Mouse (Mus musculus) B cell, adult 2 months (primary cell): Measurements from ENCODE around the gene Evx2.
A peak's percentile ranks its signal among the peaks of the same experiment; 100 is the strongest.

Experiments used
- DNase-seq, 2 experiments: peaks; one replicate each; pipeline ENCODE4 v3.0.0; 2022

Gene Evx2

DNA sequence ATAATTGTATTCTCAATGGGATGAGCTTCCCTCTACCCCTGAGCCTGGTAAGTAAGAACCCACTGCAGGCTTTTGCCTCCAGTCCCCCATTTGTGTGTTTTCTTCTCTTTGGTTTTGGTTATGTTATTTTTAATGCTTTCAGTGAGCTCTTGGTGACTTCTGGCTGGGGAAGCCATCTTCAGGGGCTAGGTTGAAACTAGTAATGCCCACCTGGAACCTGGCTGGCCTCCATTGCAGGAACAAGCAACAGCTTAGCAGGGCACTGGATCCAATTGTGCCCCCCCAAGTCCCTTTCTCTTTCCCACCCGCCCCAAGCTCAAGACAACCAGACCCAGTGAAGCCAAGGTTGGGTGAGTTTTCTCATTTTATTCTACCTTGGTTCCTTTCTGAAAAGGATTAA, 36.0 kb upstream of the Evx2 start:
- no peak for DNase-seq

DNA sequence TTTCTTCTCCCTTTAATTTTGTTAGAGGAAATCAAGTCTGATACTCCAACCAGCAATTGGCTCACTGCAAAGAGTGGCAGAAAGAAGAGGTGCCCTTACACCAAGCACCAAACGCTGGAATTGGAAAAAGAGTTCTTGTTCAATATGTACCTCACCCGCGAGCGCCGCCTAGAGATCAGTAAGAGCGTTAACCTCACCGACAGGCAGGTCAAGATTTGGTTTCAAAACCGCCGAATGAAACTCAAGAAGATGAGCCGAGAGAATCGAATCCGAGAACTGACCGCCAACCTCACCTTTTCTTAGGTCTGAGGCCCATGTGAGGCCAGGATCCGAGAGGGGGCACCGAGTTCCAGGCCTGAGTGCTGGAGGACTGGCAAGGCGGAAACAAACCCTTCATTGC, 34.7 kb upstream of the Evx2 start:
- DNase-seq = peak in 1 of 2 experiments; percentile 26

DNA sequence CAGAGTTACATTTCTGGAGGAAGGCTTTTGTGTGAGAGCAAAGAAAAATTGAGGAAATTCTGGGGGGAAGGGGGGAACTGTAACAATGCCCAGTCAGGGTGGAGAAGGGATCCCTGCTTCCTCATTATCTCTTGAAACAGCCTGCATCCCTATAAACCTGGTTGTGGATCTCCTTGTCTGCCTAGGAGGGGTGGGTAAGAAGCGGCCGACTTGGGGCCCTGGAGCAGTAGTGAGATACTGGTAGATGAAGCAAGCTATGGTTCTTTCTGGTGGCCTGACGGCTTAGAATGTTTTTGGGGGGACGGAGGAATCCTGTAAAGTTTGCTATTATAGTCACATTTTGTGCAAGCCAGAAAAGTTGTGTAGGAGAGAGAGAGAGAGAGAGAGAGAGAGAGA, 34.1 kb upstream of the Evx2 start:
- DNase-seq = no peak

DNA sequence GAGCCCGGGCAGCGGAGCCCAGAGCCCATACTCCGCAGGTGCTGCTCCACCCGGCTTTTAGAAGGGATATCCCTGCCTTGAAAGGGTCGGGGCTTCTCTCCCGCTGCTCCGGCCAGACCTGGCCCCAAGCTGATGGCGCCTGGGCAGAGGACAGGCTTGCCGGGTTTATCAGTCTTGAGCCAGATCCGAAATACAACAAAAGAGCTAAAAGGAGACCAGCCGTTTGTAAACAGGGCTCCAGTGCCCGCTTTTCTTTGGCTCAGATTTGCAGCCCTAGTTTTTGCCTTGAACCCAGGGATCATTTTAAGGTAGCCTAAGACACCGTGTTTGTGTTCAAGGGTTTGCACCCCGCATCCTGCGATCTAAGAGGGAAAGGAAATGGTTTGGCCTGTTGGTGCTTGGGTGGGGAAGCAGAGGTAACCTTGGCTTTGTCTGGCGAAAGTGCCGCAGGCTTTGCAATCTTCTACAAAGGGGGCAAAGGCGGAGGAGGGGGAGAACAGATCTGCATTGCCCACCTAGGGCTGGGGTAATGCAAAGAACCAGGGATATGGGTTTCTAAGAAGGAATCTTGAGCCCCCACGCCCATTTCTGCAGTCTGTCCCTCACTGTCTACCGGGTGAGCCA, 33.6 kb upstream of the Evx2 start:
- no peak for DNase-seq

DNA sequence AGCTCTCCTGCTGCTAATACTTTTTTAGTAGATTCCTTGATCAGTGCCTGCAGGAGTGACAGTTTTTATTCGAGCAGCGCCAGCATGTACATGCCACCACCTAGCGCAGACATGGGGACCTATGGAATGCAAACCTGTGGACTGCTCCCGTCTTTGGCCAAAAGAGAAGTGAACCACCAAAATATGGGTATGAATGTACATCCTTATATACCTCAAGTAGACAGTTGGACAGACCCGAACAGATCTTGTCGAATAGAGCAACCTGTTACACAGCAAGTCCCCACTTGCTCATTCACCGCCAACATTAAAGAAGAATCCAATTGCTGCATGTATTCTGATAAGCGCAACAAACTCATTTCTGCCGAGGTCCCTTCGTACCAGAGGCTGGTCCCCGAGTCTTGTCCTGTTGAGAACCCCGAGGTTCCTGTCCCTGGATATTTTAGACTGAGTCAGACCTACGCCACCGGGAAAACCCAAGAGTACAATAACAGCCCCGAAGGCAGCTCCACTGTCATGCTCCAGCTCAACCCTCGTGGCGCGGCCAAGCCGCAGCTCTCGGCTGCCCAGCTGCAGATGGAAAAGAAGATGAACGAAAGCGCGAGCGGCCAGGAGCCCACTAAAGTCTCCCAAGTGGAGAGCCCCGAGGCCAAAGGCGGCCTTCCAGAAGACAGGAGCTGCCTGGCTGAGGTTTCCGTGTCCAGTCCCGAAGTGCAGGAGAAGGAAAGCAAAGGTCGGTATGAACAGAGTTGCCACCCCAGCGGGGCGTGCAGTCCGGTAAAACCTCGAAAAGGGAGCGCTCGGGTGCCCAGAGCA, 32.8 kb upstream of the Evx2 start:
- DNase-seq = no peak

DNA sequence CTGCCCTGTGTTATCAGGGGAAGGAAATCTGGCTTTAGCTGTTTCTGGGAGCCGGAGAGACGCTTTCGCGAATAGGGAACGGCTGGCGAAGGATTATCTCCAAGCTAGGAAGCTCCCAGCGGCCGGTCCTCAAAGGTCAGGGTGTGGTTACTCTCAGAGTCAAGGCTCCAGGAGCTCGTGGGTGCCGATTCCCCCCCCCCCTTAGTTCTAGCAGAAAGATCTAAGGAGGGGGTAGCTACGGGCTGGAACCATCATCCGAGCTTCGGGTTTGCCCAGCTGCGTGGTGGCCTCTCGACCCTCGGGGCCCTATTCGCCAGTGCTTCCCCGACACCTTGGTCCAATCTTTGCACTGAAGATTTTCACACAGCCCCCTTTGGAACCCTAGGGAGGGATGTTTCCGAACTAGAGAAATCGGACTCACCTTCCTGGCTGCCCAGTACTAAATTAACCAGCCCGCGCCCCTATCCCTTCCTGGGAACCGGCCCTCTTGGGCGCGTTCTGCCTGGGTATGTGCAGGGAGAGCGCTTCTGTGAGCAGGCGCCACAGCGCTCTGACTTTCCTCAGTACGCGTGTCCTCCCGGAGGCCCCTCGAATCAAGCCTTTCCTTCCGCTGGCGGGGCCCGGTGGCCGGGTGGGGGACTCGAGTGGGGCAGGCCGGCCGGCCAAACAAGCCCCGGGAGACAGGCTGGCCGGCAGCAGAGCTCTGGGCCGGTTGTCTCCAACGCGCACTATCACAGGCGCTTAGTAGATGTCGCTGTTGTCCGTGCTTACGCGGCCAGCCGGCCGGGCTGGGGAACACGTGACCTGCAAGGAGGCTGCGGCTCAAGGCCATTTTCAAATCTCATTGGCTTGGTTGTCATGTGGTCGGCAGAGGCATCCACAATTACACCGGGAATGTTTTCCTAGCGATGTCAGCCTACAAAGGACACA, 31.9 kb upstream of the Evx2 start, which contains the start of gene Hoxd10:
Gene Hoxd10, plus strand, starts transcription at position 903 of the 930 bp plus-strand sequence.
- no peak for DNase-seq

DNA sequence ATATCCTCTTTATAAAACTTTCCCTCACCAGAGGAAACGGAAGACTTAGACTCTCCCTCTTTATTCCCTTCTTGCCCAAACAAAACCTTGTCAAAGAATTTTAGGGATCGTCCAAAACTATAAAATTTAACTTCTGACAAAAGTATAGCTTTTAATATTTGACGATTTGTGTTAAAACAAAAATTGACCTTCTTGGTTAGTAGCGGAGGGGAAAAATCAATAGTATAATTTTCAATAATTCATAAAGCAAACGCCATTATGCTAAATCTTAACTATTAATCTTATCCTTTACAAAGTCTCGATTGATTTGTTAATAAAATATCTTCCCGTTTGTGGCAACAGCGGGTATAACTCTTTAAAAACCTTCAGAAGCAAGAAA, 31.0 kb upstream of the Evx2 start:
- no peak for DNase-seq

DNA sequence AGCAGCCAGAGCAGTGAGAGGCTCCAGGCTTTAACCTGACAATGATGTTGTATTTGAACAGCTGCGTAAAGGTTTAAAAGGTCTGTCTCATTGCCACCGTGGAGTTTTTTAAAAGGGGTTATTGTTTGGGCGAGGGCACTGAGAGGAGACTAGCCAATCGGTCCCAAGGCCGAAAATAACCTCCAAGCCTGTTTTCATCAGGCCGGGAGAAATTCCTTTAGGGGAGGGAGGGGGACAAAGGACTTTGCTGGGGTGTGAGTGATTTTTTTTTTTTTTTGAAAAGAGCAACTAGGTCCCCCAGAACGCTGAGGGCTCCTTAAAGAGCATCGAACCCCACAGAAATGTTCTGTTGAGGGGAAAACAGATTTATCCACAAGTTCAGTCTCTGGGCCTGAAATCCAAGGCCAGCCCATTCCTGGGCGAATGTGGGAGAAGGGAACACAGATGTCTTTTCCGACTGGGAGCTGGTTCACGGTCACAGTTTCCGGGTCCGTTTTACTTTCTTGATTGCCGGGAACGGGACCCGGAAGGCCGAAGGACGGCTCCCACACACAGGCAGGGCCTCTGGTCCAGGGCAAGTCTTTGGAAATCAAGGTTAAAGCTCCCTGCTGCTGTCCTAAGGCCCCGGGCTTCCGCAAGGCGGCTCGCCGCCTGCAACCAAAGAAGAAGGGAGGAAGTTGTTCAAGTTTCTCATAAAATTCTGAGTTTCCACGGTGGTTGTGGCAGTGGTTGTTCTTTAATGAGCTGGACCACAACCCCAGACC, 30.4 kb upstream of the Evx2 start:
- no peak for DNase-seq

DNA sequence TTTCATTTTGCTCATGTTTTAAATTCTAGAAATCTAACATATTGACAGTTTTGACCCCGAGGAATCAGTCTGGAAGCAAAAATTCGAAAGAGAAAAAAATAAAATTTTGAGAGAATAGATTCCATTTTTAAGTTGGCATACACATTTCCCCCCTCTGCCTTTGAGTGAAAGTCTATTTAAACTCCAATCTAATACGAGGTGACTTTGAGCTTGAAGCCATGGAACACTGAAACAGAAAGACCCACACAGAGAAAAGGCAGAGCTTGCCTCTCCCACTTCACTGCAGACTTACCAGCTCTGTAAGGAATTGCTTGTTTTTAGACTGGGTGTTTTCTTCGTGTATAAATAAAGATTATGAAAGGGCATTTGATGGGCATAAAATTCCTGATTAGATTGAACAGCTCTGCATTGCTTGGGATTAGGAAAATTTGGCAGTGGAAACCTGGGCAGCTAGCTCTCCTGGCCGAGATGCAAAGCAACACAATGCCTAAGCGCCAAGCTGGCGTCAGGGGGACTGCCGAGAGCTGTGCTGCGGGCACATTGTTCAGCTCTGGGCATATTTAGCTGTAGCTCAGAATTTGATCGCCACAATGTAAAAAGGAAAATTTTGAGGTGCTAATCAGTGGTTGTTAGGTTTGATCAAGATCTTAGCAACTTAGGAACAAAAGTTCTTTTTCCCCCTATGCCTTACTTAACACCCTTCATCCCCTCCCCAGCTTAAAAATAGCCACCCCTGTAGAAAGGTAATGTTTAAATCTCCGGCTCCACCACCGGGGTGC, 29.6 kb upstream of the Evx2 start:
- DNase-seq = no peak

DNA sequence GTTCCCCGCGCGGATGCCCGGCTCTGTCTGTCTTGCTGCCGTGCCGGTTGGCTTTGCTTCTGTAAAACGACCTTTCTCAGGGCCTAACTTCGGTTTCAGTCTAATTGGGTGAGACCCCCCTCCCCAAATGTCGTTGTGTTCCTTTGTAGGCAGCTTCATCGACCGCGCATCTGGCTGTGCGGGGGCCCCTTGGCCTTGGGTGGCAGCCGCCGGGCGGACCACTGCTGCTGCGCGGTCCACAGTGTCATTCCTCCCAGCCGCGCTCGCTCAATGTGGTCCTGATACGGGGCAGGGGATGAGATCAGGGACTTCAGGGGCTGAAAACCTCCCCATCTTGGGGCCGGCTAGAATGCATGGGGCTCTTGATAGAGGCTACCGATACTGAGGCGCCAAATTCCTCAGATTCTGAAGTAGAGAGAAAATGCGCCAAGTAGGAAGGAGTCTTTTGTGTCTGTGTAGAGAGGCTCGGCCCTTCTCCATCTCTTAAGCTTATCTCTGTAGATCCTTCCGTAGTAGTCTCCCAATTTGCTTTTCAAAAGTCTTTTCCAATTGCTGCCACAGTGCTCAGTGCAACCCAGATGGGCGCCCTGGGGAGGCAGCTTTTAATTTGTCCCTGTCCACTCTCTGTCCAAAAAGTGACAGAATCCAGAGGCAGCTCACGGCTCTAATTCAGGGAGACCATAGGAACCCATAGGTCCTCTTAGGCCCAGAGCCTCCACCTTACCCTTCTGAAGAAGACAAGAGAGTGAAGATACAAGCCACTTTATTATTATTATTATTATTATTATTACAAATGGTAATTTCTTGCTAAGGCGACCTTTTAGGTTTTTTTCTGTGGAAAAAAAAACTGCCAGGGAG, 28.6 kb upstream of the Evx2 start:
- DNase-seq = no peak

DNA sequence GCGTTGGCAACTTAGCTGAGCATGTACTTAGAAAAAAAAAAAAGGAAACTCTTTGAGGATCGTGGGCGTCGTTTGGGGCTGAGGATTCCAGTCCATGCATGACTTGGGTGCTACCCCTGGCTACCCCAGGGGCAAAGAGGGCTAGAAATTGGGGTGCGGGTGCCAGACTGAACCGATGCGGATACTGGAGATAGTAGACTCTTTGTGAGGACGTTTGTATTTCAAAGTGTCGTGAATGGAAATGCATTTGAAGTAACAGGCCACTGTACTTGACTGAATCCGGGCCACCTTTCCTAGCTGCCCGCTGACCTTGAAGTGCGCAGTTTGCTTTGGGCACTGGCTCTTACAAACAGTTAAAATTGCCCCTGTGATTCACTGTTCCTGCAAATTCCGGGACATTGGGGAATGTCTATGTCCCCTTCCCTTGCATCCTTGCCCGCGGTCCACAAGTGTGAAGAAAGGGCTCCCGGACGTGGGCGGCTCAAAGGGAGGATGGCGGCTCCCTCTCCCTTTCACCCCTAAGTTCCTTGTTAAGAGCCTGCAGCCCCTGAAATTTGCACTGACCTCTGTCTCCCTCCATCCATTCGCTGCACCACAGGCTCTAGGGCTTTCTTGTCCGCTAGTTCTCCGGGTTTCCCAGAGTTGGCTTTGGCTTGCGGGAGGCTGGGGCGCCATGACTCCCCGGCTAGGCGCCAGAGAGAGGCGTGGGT, 27.8 kb upstream of the Evx2 start:
- no peak for DNase-seq

DNA sequence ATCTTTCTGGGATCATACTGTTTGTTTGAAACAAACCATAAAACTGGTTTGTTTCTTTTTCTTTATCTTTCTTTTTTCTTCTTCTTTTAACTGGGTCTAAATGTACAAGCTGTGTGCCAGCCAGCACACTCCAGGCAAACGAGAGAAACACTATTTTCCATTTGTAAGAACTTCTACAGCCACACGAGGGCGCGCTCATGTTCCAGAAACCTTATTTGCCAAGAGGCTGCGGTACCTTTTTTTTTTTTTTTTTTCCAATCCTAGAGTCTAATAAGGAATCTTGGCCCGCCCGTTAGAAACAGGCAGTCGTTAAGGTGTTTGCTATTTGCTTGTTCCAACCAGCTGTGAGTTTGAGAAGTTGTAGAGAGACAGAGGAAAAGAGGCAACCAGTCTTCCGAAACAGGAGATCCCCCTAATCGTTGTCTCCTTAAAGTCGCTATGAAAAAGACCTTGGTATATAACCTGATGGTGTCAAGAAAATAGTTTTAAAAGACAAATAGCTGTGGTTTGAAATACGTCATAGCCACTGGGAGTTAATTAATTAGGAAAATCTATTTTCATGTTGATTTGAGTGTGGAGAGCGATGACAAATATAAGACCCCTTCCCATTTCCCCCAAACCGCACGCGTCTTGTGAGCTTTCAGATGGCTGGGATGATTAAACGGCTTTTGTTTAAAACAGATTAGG, 27.1 kb upstream of the Evx2 start:
- peak in 1 of 2 experiments; percentile 41 for DNase-seq

DNA sequence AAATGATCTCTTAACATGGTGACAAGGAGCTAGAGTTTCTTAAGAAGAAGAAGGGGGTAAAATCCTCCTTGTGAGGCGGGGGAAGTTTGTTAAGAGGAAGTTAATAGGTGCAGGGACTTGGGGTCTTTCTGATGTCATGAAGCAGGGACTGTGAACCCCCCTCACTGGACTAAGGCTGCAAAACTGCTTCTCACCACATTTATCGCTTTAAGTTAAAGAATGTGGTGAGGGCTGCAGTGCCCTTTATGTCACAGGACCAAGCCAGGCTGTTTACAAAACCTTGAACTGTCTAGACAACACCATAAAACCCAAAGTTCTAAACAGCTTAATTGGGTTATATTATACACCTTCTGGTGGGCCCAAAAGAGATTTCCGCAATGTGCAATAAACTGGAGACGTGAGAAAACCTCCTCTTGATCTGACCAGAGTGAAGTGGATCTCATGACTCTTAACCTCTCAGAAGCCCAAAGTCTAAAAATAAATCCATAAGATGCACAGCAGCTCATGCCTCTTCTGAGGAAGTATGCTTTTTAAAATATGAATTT, 25.8 kb upstream of the Evx2 start:
- DNase-seq = no peak

DNA sequence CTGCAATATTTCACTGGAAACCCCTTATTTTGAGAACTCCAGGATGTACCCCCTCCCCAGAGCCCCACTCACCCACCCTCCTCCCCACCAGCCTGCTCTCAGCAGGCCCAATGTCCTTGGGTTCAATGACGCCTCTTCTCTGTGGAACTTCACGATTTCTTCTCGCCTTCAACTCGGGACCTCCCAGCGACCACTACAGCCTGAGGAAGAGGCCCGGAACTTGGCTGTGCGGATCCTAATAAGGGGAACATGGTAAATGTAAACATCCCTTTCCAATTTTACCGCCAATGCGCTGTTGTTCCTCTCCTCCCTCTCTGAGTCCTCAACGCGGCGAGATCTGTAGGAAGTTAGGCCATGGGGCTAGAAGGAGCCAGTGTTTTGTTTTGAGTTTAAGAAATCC, 24.7 kb upstream of the Evx2 start:
- no peak for DNase-seq

DNA sequence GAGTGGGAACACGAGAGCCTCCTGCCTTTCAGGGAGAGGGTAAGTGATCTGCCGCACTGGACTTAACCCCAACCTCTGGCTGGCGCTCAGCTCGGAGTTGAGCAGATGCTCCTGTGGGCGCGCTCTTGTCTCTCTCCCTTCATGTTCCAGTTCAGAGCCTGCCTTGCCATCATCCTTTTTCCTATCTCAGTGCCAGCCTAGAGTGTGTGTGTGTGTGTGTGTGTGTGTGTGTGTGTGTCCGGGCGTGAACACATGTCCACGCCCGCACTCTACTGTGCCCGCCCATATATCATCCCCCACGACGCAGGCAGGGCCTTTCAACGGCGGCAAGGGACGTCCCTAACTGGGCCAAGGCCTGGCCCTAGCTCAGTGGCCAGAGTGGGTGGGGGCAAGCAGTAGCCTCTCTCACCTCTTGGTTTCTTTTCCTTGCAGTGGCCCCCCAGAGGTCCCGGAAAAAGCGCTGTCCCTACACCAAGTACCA, 24.2 kb upstream of the Evx2 start:
- DNase-seq = no peak

DNA sequence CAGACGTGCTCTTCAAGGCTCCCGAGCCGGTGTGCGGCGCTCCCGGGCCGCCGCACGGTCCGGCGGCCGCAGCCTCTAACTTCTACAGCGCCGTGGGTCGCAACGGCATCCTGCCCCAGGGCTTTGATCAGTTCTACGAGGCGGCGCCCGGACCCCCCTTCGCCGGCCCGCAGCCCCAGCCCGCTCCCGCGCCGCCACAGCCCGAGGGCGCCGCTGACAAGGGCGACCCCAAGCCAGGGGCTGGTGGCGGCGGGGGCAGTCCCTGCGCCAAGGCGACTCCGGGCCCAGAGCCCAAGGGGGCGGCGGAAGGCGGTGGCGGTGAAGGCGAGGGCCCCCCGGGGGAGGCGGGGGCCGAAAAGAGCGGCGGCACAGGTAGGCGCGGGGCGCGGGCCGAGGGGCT, 23.4 kb upstream of the Evx2 start:
- no peak for DNase-seq

DNA sequence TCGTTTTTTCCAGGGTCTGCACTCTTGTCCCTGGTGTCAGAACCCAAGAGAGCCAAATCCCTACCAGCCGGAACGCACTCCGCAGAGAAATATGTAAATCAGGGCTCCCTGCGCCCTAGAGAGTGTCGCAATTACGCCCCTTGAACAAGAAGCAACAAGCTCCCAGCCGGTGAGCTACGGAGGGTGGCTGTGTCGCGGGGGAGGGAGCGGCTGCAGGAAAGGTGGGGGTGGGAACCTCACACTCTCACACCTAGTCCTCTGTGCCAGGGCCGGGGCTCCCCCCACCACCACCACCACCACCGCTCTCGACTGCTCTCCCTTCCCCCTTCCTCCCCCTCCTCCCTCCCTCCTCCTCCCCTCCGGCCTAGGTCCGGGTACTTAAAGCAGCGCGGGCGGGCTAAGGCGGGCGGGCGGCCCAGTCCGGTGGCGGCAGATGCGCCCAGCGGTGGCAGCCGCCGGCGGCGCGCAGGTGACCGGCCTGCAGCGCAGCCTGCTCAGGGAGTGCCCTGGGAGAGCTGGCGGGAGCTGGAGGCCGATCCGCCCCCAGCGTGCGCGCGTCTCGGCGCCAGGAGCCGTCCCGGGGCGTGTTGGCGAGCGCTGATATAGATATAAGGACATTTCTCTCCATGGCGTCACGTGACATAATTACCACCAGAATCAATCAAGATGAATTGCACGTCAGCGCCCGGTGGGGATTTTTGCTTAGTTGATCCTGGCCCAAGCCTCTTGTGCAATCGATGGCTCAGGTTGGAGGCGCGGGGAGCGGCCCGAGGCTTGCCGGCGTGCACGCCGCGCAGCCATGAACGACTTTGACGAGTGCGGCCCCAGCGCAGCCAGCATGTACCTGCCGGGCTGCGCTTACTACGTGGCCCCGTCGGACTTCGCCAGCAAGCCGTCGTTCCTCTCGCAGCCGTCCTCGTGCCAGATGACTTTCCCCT, 22.5 kb upstream of the Evx2 start:
- DNase-seq = peak; percentile 16 to 23
